Mouse (Mus musculus) cortical plate, adult 2 months (tissue): ENCODE data around the gene Coq10a.

Source experiments
- CTCF ChIP-seq: fragments of 200-500 bp; IDR thresholded peaks from 2 replicates; pipeline ENCODE4 v1.5.1; 2011; ENCODE audit warnings: mild to moderate bottlenecking, control low read depth, low read length; ENCODE audit not compliant: insufficient read depth; ENCODE audit errors: extremely low read depth
- POLR2A ChIP-seq: fragments of 200-500 bp; IDR thresholded peaks from 2 replicates; pipeline ENCODE4 v1.6.1; 2011; ENCODE audit warnings: mild to moderate bottlenecking, low read length, control low read depth; ENCODE audit not compliant: insufficient read depth; ENCODE audit errors: extremely low read depth

DNA sequence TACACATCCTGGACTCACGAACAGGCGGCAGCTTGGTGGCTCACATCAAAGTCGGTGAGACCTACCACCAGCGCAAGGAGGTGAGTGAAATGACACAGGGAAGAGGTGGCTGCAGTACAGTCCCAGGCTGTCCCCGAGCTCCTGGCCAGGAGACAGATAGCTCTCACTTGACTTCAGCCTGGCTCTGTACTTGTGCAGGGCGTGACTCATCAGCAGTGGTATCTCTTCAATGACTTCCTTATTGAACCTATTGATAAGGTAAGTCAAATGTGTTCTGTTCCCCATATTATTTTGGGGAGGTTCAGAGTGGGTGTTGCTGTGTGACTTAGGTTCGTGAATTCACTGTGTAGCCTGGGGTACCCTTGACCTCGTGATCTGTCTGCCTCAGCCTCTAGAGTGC, 53.2 kb downstream of the Coq10a start:
- TF ChIP-seq POLR2A (no peak), CTCF (no peak)
